Mouse (Mus musculus) heart, adult 2 months (tissue): Measurements from ENCODE around the gene Gm13276.

Experiments used
- CTCF ChIP-seq: fragments of 200-600 bp; IDR thresholded peaks from 2 replicates; pipeline ENCODE4 v1.8.1; 2022; ENCODE audit warnings: antibody characterized with exemption, mild to moderate bottlenecking, moderate library complexity
- EP300 ChIP-seq: fragments of 200-500 bp; IDR thresholded peaks from 2 replicates; pipeline ENCODE4 v1.6.1; 2011; ENCODE audit warnings: low read depth, low read length, control low read depth; ENCODE audit not compliant: insufficient read depth
- POLR2A ChIP-seq: fragments of 200-500 bp; IDR thresholded peaks from 2 replicates; pipeline ENCODE4 v1.6.1; 2011; ENCODE audit warnings: mild to moderate bottlenecking, low read depth, low read length, control low read depth; ENCODE audit not compliant: insufficient read depth

GRCm38 (mm10) chr4:88749926-88750325 is 35.6 kb upstream of the Gm13276 start:
- TF ChIP-seq CTCF (no peak), POLR2A (no peak), EP300 (no peak)
